Mouse (Mus musculus) liver, embryonic 11.5 days (tissue): ENCODE measurements at regions not wholly inside any gene's neighbourhood (a gene's known extent, or its start where the extent isn't known, plus 50 kb on each side); places are given as distances from the start of the nearest gene placed in this dataset.

Experiments used
- ATAC-seq: fragments of 200-750 bp; cut with Nextera tagmentation; replicated peaks from 2 replicates; pipeline ENCODE4 v1.8.0; 2017; ENCODE audit warnings: moderate number of reproducible peaks, mild to moderate bottlenecking, moderate TSS enrichment, moderate library complexity; ENCODE audit not compliant: low FRiP score
- DNase-seq: peaks from one replicate; pipeline ENCODE4 v3.0.0-alpha.2; 2017; ENCODE audit warnings: low spot score
- H3K27ac ChIP-seq: fragments of 300-500 bp; sonication (generic); 2 replicates; pipeline ENCODE4 v1.5.1; 2014; ENCODE audit warnings: mild to moderate bottlenecking, low read depth, low read length, control low read depth
- H3K27me3 ChIP-seq: fragments of 300-500 bp; sonication (generic); replicated peaks from 2 replicates; pipeline ENCODE4 v1.6.1; 2014; ENCODE audit warnings: low read length, mixed read lengths; ENCODE audit not compliant: control insufficient read depth, insufficient read depth
- H3K36me3 ChIP-seq: fragments of 300-500 bp; sonication (generic); 2 replicates; pipeline ENCODE4 v1.6.1; 2014; ENCODE audit warnings: mild to moderate bottlenecking, low read length, moderate library complexity, mixed read lengths; ENCODE audit not compliant: control insufficient read depth, insufficient read depth
- H3K4me1 ChIP-seq: fragments of 300-500 bp; sonication (generic); replicated peaks from 2 replicates; pipeline ENCODE4 v1.6.1; 2014; ENCODE audit warnings: low read length, mixed read lengths; ENCODE audit not compliant: control insufficient read depth, insufficient read depth
- H3K4me2 ChIP-seq: fragments of 300-500 bp; sonication (generic); 2 replicates; pipeline ENCODE4 v1.6.1; 2014; ENCODE audit warnings: mild to moderate bottlenecking, control low read depth, moderate library complexity
- H3K4me3 ChIP-seq: fragments of 300-500 bp; sonication (generic); 2 replicates; pipeline ENCODE4 v1.5.1; 2014; ENCODE audit warnings: low read depth, low read length, control low read depth
- H3K9ac ChIP-seq: fragments of 300-500 bp; sonication (generic); 2 replicates; pipeline ENCODE4 v1.6.1; 2014; ENCODE audit warnings: low read depth, low read length, control low read depth
- H3K9me3 ChIP-seq: fragments of 300-500 bp; sonication (generic); 2 replicates; pipeline ENCODE4 v1.6.1; 2016; ENCODE audit warnings: low read length, inconsistent platforms, mixed read lengths; ENCODE audit not compliant: control insufficient read depth
- WGBS: fragments of 180-500 bp; shearing (Covaris S2); extraction: QIAGEN DNeasy Blood & Tissue Kit; methylation state at CpG from one replicate; pipeline ENCODE4 v1.1.7; 2014; 5-methylcytosine and 5-hydroxymethylcytosine counted together

DNA sequence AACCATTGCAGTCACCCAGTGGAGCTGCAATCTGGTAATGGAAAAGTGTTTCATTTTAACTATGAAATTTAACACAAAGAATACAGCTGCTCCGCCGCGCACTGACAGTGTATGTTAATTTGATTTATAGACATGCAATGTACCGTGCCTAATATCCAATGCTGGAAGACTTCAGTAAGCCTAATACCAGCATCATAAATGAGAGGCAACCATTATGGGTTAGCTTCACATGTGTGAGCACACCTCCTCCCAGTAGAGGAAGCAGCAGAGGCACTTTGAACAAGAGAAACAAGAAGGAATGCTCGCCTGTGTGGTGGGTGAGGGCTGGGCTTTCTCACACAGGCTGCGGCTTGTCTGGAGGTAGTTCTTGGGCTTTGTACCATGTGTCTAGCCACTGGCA, 519.7 kb downstream of the Slc4a3 start:
- ATAC-seq = no peak

DNA sequence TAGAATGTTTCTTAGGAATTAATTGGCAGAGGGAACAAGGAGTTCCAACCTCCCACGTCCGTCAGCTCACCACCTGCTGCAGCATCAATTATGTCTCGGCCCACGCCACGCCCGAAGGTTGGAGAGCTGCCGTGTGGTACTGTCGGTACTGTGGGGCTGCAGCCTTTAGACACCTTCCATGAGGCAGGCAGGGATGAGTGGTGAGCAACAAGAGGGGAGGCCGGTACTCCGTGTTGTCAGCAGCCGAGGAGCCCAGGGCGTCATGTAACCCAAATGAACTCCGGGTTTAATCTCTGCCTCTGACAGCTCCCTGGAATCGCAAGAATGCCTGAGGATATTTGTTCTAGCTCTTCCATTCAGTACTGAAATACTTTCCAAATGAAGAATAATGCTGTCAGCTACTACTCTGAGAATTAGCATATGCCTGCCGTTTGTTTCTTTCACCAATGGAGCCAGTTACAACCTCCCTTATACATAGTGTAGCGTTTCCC, 524.8 kb downstream of the Slc4a3 start:
- H3K9me3 ChIP-seq = no peaks in the 10 kb centered on the region
- H3K4me1 ChIP-seq = no peaks in the 10 kb centered on the region
- no peak overlapping the region for H3K27ac ChIP-seq
- ATAC-seq = no peak
- no peak overlapping the region for H3K4me3 ChIP-seq
- no peaks in the 10 kb centered on the region for H3K36me3 ChIP-seq
- H3K27me3 ChIP-seq = no peaks in the 10 kb centered on the region
- no peak for DNase-seq
- no peak overlapping the region for H3K9ac ChIP-seq
- 80% methylated on average over 16 of the region's 16 CpGs for WGBS
- no peak overlapping the region for H3K4me2 ChIP-seq

More for the DNA sequence above, 519.7 kb downstream of the Slc4a3 start:
- H3K4me3 ChIP-seq = no peak overlapping the region
- no peaks in the 10 kb centered on the region for H3K9me3 ChIP-seq
- no peaks in the 10 kb centered on the region for H3K36me3 ChIP-seq
- H3K9ac ChIP-seq = no peak overlapping the region
- no peak overlapping the region for H3K27ac ChIP-seq
- no peak for DNase-seq
- 87% methylated on average over 6 of the region's 6 CpGs for WGBS
- H3K4me1 ChIP-seq = no peaks in the 10 kb centered on the region
- no peak overlapping the region for H3K4me2 ChIP-seq
- no peaks in the 10 kb centered on the region for H3K27me3 ChIP-seq

DNA sequence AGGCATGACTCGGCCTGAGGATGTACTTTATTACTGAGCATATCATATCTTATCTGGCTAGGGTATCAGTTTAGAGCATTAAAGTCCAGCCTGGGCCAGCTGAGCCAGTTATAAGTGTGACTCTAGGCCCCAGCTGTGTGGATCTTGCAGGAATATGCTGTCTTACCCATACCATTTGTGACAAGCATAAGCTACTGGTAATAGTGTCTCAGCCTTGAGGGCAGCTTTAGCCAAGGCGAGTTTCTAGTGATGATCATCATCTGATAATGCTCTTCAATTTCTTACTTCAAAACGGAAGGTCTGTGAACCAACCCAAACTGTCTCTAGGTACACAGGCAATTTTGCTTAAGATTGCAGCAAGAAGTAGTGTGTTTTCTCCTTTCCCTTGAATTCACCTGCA, 529.1 kb downstream of the Slc4a3 start:
- H3K36me3 ChIP-seq = no peaks in the 10 kb centered on the region
- no peaks in the 10 kb centered on the region for H3K27me3 ChIP-seq
- no peak overlapping the region for H3K4me3 ChIP-seq
- no peak overlapping the region for H3K27ac ChIP-seq
- no peaks in the 10 kb centered on the region for H3K9me3 ChIP-seq
- ATAC-seq (no peak), DNase-seq (no peak)
- WGBS = 63% methylated on average over 3 of the region's 3 CpGs
- H3K4me1 ChIP-seq = no peaks in the 10 kb centered on the region
- H3K9ac ChIP-seq = no peak overlapping the region
- H3K4me2 ChIP-seq = no peak overlapping the region

DNA sequence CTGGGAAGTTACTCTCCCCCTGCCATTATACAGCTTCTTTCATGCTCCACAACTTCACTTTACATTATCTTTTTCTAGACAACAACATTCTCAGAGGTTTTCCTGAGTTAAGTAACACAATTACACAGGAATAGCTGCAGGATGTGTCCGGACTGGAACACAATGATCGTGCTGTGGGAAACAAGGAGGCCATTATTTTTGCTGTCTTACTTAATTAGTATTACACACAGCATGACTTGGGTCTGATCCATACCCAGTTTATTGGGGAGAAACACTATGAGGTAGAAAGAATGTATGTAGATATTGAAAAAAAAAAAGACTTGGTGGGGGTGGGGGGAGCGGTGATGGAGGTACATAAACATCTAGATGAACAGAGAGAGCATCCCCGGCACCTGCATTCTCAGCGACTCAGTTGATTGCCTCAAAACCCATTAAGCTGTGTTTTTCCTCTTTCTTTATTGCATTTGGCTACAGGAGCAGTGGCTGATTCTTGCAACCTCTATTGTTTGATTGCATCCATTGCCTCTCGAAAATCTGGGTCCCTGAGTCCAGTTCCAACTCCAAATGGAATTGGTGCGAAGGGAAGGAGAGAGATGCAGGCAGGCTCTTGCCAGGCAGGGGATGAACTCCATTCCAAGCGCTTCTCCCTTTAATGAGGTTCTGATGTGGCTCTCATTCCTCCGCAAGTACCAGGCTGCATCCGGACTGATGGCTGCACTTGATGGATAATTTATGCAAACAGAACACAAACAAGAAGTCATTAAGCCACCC, 529.8 kb downstream of the Slc4a3 start:
- WGBS = 72% methylated on average over 10 of the region's 10 CpGs
- Histone ChIP-seq H3K4me2 (no peak overlapping the region), H3K36me3 (no peaks in the 10 kb centered on the region)

DNA sequence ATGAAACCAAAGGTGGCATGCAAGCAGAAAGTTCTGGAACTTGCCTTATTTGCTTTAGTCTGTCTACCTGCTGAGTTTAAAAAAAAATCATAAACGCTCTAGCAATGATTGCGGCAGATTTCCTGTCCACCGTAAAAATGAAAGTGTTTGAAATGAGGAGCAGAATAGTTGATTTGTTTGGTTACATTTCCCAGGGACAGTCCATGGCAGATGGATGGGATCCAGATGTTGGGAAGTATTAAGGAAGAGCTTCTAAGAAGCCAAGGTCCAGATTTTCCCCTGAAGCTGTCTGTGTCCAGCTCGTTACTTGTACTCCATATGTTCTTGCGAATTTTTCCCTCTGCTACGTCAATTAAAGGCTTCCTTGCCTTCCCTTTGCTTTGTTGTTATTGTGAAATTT, 534.2 kb downstream of the Slc4a3 start:
- no peak for DNase-seq
- Histone ChIP-seq H3K27me3 (no peaks in the 10 kb centered on the region), H3K9me3 (no peaks in the 10 kb centered on the region), H3K9ac (no peak overlapping the region), H3K4me1 (no peaks in the 10 kb centered on the region), H3K27ac (no peak overlapping the region), H3K4me3 (no peak overlapping the region), H3K36me3 (no peaks in the 10 kb centered on the region), H3K4me2 (no peak overlapping the region)
- WGBS = 66% methylated on average over 6 of the region's 6 CpGs
- no peak for ATAC-seq

More for the DNA sequence above, 529.8 kb downstream of the Slc4a3 start:
- Histone ChIP-seq H3K4me1 (no peaks in the 10 kb centered on the region), H3K4me3 (no peak overlapping the region), H3K9ac (no peak overlapping the region), H3K27ac (no peak overlapping the region), H3K9me3 (no peaks in the 10 kb centered on the region), H3K27me3 (no peaks in the 10 kb centered on the region)
- ATAC-seq (no peak), DNase-seq (no peak)

DNA sequence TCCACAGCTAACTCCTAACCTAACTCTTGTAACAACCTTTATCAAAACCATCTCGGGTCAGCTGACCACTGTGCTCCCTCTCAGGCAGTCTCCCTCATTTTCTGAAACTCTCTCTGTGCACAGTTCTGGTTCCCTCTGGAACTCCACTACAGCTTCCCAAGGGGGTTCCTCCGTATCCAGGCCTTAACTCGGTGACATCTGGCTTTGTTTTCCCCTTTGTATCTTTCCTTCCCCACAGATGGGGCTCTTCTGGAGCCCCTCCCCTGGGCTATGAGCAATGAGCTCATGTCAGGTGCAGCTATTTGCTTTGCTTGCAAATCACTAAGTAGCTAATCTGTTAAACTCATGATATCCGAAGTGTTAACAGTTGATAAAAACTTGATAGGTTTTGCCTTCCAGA, 535.6 kb downstream of the Slc4a3 start:
- WGBS = 60% methylated on average over 4 of the region's 4 CpGs
- H3K9ac ChIP-seq = no peak overlapping the region
- DNase-seq = no peak
- no peak overlapping the region for H3K4me2 ChIP-seq
- no peaks in the 10 kb centered on the region for H3K9me3 ChIP-seq
- no peaks in the 10 kb centered on the region for H3K36me3 ChIP-seq
- H3K27me3 ChIP-seq = no peaks in the 10 kb centered on the region
- no peak for ATAC-seq
- H3K4me3 ChIP-seq = no peak overlapping the region
- H3K27ac ChIP-seq = no peak overlapping the region
- H3K4me1 ChIP-seq = no peaks in the 10 kb centered on the region

DNA sequence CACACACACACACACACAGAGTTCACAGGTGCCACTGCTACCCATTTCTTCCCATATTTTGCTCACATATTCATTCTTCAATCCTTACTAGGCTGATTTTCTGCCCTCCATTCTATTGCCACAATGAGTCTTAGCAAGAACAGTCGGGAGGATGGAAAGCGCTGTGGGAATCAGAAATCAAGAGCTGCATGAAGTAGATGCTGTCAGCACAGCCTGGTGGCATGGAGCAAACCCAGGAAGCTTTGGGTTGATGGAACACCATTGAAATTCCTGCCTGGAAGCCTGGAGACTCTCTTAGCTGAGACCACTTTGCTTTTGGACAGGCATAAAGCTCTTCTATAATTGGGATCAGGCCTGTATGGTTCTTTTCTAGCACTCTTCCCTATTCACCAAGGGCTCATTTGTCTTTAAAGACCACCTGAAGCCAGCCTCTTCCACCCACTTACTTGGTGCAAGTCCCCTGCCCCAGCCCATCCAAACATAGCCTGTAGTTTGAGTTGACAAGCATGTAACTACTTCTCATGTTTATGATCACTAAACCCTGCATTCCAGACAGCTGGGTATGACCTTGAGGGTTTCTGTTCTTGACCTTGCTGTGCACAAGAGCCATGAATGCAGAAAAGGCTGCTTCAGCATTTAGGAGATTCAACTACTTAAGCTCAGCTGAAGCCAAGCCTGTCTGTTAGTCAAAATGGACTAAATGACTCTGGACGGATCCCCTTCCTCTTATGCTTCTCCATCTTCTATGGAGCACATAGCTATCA, 537.4 kb downstream of the Slc4a3 start:
- no peak overlapping the region for H3K9ac ChIP-seq
- no peaks in the 10 kb centered on the region for H3K9me3 ChIP-seq
- no peak overlapping the region for H3K27ac ChIP-seq
- no peaks in the 10 kb centered on the region for H3K27me3 ChIP-seq
- DNase-seq (no peak), ATAC-seq (no peak)
- no peaks in the 10 kb centered on the region for H3K4me1 ChIP-seq
- H3K36me3 ChIP-seq = no peaks in the 10 kb centered on the region
- H3K4me2 ChIP-seq = no peak overlapping the region
- WGBS = 92% methylated on average over 3 of the region's 3 CpGs
- no peak overlapping the region for H3K4me3 ChIP-seq

DNA sequence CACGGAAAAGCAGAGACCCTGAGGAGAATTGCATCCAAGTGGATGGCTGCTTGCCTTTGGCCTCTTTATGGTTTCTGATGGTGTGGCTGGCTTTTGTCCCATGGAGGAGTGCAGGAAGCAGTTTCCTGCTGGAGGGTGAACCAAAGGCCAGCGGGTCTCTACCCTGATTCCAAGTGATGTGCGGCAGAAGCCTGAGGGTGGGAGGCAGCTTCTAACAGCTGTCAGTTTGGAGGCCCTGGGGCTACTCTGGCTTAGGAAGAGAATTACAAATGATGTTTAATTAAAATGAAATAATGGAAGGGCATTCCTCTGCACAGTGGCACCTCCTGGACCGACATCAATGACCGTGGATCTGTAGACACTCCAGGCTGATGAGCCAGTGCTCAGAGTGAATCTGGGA, 545.0 kb downstream of the Slc4a3 start:
- Histone ChIP-seq H3K27me3 (no peaks in the 10 kb centered on the region), H3K27ac (no peak overlapping the region), H3K36me3 (no peaks in the 10 kb centered on the region), H3K9me3 (no peaks in the 10 kb centered on the region), H3K4me1 (no peaks in the 10 kb centered on the region), H3K4me3 (no peak overlapping the region), H3K4me2 (no peak overlapping the region), H3K9ac (no peak overlapping the region)
- DNase-seq (no peak), ATAC-seq (no peak)
- 60% methylated on average over 5 of the region's 5 CpGs for WGBS

DNA sequence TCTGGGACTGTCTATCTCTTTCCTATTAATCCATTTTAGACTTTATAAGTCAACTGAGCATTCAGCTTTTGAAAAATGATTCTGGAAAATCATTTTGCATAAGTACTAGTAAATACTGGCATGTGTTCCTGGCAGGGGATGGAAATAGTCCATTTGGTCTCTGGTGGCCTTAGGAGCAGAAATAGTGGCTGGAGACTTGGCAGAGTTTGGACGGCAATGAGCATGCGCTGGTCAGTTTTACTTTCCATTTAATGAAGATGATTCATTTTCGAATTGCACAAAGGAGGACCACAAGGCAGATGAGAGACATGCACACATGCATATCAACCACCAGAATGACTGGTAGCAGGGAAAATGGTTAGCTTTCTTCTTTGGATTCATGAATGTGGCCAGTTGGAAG, 567.2 kb downstream of the Slc4a3 start:
- Histone ChIP-seq H3K4me1 (no peaks in the 10 kb centered on the region), H3K4me3 (no peak overlapping the region), H3K27ac (no peak overlapping the region), H3K9ac (no peak overlapping the region), H3K4me2 (no peak overlapping the region), H3K36me3 (no peaks in the 10 kb centered on the region), H3K27me3 (no peaks in the 10 kb centered on the region), H3K9me3 (no peaks in the 10 kb centered on the region)
- ATAC-seq = no peak
- WGBS = 81% methylated on average over 3 of the region's 3 CpGs
- DNase-seq = no peak
